Mouse (Mus musculus): ENCODE results near the gene Tmem43.

GRCm38 (mm10) chr6:91510211-91510610, 36.7 kb downstream of the Tmem43 start:
- TF ChIP-seq CTCF (conservative IDR thresholded peaks at IDR 0.05; ENCODE audit: insufficient read depth, insufficient read length, low read depth, low read length) (no peak), POLR2A (IDR thresholded peaks at IDR 0.05; ENCODE audit: low read depth, low read length) (no peak)
